Mouse (Mus musculus): ENCODE results near the gene Zfp120.
"Not testable (repeated sequence)": the region's sequence is repeated elsewhere in the genome, so short reads cannot be mapped to it uniquely, and the experiment has no call there.

Gene Zfp120

GRCm38 (mm10) chr2:150136435-150136897, at the start of gene Zfp120:
Gene Zfp120 (minus strand): TSS chr2:150136708.
- DNase-seq (ENCODE audit: low spot score in 2 of 2) = peak; percentile 71 to 79

DNA sequence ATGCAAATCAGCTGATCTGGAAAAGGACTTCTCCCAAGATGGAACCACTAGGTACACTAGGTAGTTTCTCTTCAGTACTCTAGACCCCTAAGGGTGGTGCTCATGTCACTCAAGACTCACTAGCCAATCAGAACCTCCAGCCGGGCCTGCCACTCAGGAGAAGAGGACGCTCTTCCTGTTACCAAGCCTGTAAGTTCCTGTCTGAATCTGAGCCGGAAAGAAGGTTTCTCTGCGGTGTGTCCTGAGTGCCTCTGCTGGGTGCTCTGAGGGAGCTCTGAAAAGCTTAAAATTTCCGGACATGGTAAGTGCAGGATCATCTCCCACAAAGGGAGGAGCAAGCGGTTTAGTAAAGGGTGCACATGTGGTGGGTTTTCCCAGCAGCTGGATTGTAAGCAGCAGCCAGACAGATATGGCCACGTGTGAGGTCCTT, 45.1 kb upstream of the Zfp120 start, which contains the start of gene Gm14139:
TSS of gene Gm14139 (plus strand) at position 186 of the 430 bp plus-strand sequence.
- DNase-seq (ENCODE audit: low spot score in 2 of 2) = not testable (repeated sequence)

DNA sequence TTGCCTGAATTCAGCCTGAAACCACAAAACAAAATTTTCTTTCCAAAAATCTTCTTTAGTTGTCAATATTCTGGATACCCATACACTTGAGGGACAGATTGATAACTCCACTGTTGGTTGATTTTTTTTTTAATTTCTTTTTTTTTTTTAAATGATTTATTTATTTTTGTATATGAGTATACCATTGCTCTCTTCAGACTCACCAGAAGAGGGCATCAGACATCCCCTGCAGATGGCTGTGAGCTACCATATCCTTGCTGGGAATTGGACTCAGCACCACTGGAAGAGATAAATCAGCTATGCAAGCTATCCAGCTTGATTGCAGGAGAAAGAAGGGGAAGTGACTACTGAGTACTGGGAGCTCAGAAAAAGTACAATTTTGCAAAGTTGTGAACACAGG, 44.5 kb upstream of the Zfp120 start:
- DNase-seq (ENCODE audit: low spot score in 2 of 2) = not testable (repeated sequence)

DNA sequence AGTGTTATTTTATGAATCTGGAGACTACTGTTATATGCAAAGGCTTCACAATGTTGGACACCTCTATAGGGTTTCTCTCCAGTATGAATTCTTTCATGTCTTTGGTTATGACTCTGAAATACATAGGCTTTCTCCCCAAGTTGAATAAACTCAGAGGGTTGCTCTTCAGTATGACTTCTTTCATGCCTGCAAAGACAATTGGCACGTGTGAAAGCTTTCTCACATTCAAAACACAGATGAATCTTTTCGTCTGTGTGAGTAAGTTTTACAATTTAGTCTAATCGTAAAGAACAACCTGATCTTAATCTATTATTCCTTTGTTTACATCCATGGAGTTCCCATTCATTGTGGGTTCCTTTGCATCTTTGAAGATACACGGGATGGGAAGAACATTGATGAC, 43.1 kb upstream of the Zfp120 start, which contains the start of gene Gm10770:
TSS of gene Gm10770 (minus strand) at position 101 of the 400 bp plus-strand sequence.
- not testable (repeated sequence) for DNase-seq (ENCODE audit: low spot score in 2 of 2)

DNA sequence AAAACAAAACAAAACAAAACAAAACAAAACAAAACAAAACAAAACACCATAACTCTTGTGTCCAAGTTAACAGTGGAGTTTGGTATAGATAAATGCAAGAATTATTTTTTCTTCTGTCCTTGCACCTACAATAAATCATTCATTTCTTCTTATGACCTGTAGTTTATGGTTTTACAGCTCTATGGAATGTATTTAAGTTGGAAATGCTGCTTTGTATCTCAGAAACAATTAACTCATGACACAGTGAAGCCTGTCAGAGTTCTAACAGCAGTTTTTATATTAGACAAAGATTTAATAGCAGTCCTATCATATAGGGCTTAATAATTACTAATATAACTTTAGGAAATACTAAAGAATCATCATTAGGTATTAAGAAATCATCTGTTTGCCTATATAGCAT, 37.3 kb upstream of the Zfp120 start:
- DNase-seq (ENCODE audit: low spot score in 2 of 2) = no peak

- DNase-seq (ENCODE audit: low spot score in 2 of 2) = no peak
Measured at GRCm38 (mm10) chr2:150166703-150167102, 30.2 kb upstream of the Zfp120 start.

- DNase-seq (ENCODE audit: low spot score in 2 of 2) = no peak
Measured at GRCm38 (mm10) chr2:150132773-150133172, 3.7 kb downstream of the Zfp120 start.

- DNase-seq (ENCODE audit: low spot score in 2 of 2) = not testable (repeated sequence)
Measured at GRCm38 (mm10) chr2:150132002-150132401, 4.5 kb downstream of the Zfp120 start.

DNA sequence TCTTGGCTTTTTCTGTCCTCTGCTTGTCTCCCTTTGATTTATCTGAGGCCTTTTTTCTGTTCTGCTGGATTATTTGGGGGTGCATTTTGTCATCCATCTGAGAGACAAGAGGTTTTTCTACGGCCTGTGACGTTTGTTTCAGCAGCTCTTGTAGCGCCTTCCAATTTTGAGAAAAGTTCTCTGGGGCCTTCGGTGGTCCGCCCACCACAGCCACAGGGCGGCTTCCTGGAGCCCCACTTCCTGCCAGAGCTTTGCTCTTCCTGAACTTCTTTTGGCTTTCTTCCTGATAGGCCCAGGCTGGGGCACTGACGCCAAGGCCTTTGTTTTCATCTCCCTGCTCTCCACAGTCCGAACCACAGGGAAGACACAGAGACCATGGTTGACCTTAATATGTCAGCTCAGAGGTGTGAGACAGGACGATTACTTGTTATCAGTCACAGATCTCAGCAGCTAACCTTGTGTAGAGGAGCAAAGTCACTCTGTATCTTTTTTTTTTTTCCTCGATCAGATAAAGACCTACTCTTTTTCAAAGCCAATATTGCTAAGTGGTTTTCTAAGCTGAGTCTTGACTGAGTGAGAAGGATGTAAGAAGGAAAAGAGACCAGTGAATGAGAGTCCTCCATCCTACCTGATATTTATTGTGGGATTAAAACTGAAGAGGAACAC, 25.1 kb downstream of the Zfp120 start:
- DNase-seq (ENCODE audit: low spot score in 2 of 2) = no peak

DNA sequence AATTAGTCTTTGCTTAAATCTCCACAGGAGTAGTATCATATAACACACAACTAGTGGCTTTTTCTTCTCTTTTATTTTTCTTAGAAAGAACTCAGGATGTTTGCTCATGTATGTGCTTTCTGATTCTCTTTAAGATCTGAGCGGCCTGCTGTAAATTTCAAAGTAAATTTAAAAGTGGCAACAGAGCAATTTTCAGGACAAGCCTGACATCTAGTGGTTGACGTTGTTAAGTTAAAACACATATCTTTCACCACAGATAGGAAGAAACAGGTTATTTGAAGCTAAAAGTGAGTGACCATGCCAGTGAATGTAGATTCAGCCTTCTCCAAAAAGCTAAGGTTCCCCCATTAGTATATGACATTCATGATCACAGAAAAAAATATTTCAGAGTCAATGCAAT, 36.9 kb downstream of the Zfp120 start:
- peak in 1 of 2 experiments; percentile 9 for DNase-seq (ENCODE audit: low spot score in 2 of 2)
